Mouse (Mus musculus): ENCODE data around the gene Abraxas1. TPM values are rescaled to one million over a fixed set of nuclear protein-coding genes. Genes with fewer than 3 reads are reported as not detected.

The Abraxas1 gene
- polyA plus RNA-seq, 1 experiment from 2014 or later, result 22.7 TPM

- no peaks in the 10 kb centered on the region for H3K4me1 ChIP-seq (ENCODE audit: control insufficient read depth, insufficient read depth, low read length)
- no peaks in the 10 kb centered on the region for H3K27me3 ChIP-seq (ENCODE audit: control insufficient read depth, insufficient read depth, low read length)
- no peak overlapping the region for H3K27ac ChIP-seq (ENCODE audit: low read depth, low read length)
- ATAC-seq (ENCODE audit: insufficient read depth, low FRiP score, low TSS enrichment), result no peak
- H3K9ac ChIP-seq (ENCODE audit: low read length), result no peak overlapping the region; the same call in 1 of the 2 replicates
- H3K4me2 ChIP-seq (ENCODE audit: low read depth), result no peak overlapping the region
- peaks cover 3% of the 10 kb centered on the region for H3K36me3 ChIP-seq (ENCODE audit: control insufficient read depth, insufficient read depth, low read length)
- 86% methylated on average over 13 of the region's 13 CpGs for WGBS
- H3K4me3 ChIP-seq (ENCODE audit: low read depth, low read length), result no peak overlapping the region
- no peak for DNase-seq (ENCODE audit: low spot score)
- no peaks in the 10 kb centered on the region for H3K9me3 ChIP-seq (ENCODE audit: control insufficient read depth, low read length)
Measured at GRCm38 (mm10) chr5:100775778-100776404, 44.9 kb downstream of the Abraxas1 start.

GRCm38 (mm10) chr5:100771575-100771974 is 49.2 kb downstream of the Abraxas1 start:
- H3K9me3 ChIP-seq (ENCODE audit: control insufficient read depth, low read length), result no peaks in the 10 kb centered on the region
- H3K4me3 ChIP-seq (ENCODE audit: low read depth, low read length), result no peak overlapping the region
- ATAC-seq (ENCODE audit: insufficient read depth, low FRiP score, low TSS enrichment) (no peak), DNase-seq (ENCODE audit: low spot score) (no peak)
- H3K4me2 ChIP-seq (ENCODE audit: low read depth), result no peak overlapping the region
- H3K27ac ChIP-seq (ENCODE audit: low read depth, low read length), result no peak overlapping the region
- no peak overlapping the region for H3K9ac ChIP-seq (ENCODE audit: low read length)
- H3K27me3 ChIP-seq (ENCODE audit: control insufficient read depth, insufficient read depth, low read length), result no peaks in the 10 kb centered on the region
- WGBS, result 94% methylated on average over 4 of the region's 4 CpGs
- peaks cover 9% of the 10 kb centered on the region for H3K36me3 ChIP-seq (ENCODE audit: control insufficient read depth, insufficient read depth, low read length)
- no peaks in the 10 kb centered on the region for H3K4me1 ChIP-seq (ENCODE audit: control insufficient read depth, insufficient read depth, low read length)

- H3K4me1 ChIP-seq (ENCODE audit: control insufficient read depth, insufficient read depth, low read length), result no peaks in the 10 kb centered on the region
- no peaks in the 10 kb centered on the region for H3K9me3 ChIP-seq (ENCODE audit: control insufficient read depth, low read length)
- no peak overlapping the region for H3K27ac ChIP-seq (ENCODE audit: low read depth, low read length)
- H3K4me3 ChIP-seq (ENCODE audit: low read depth, low read length), result no peak overlapping the region
- H3K36me3 ChIP-seq (ENCODE audit: control insufficient read depth, insufficient read depth, low read length), result peaks cover 14% of the 10 kb centered on the region
- DNase-seq (ENCODE audit: low spot score), result no peak
- WGBS, result 100% methylated on average over 7 of the region's 7 CpGs
- H3K4me2 ChIP-seq (ENCODE audit: low read depth), result no peak overlapping the region
- H3K9ac ChIP-seq (ENCODE audit: low read length), result no peak overlapping the region
- no peak for ATAC-seq (ENCODE audit: insufficient read depth, low FRiP score, low TSS enrichment)
- no peaks in the 10 kb centered on the region for H3K27me3 ChIP-seq (ENCODE audit: control insufficient read depth, insufficient read depth, low read length)
Measured at GRCm38 (mm10) chr5:100766026-100766425, 54.7 kb downstream of the Abraxas1 start.

GRCm38 (mm10) chr5:100761736-100762135 is 59.0 kb downstream of the Abraxas1 start:
- no peak overlapping the region for H3K27ac ChIP-seq (ENCODE audit: low read depth, low read length)
- ATAC-seq (ENCODE audit: insufficient read depth, low FRiP score, low TSS enrichment), result no peak
- H3K36me3 ChIP-seq (ENCODE audit: control insufficient read depth, insufficient read depth, low read length), result peaks cover 7% of the 10 kb centered on the region
- no peaks in the 10 kb centered on the region for H3K27me3 ChIP-seq (ENCODE audit: control insufficient read depth, insufficient read depth, low read length)
- 92% methylated on average over 7 of the region's 7 CpGs for WGBS
- no peaks in the 10 kb centered on the region for H3K4me1 ChIP-seq (ENCODE audit: control insufficient read depth, insufficient read depth, low read length)
- H3K4me3 ChIP-seq (ENCODE audit: low read depth, low read length), result no peak overlapping the region
- H3K4me2 ChIP-seq (ENCODE audit: low read depth), result no peak overlapping the region
- no peak for DNase-seq (ENCODE audit: low spot score)
- H3K9ac ChIP-seq (ENCODE audit: low read length), result no peak overlapping the region
- no peaks in the 10 kb centered on the region for H3K9me3 ChIP-seq (ENCODE audit: control insufficient read depth, low read length)

GRCm38 (mm10) chr5:100760049-100760663 is 60.6 kb downstream of the Abraxas1 start:
- WGBS, result 83% methylated on average over 10 of the region's 10 CpGs
- Histone ChIP-seq H3K9ac (ENCODE audit: low read length) (no peak overlapping the region), H3K27me3 (ENCODE audit: control insufficient read depth, insufficient read depth, low read length) (no peaks in the 10 kb centered on the region), H3K27ac (ENCODE audit: low read depth, low read length) (no peak overlapping the region), H3K4me3 (ENCODE audit: low read depth, low read length) (no peak overlapping the region), H3K36me3 (ENCODE audit: control insufficient read depth, insufficient read depth, low read length) (peaks cover 3% of the 10 kb centered on the region), H3K4me2 (ENCODE audit: low read depth) (no peak overlapping the region), H3K9me3 (ENCODE audit: control insufficient read depth, low read length) (no peaks in the 10 kb centered on the region), H3K4me1 (ENCODE audit: control insufficient read depth, insufficient read depth, low read length) (no peaks in the 10 kb centered on the region)
- DNase-seq (ENCODE audit: low spot score) (no peak), ATAC-seq (ENCODE audit: insufficient read depth, low FRiP score, low TSS enrichment) (no peak)

GRCm38 (mm10) chr5:100758121-100758520 is 62.6 kb downstream of the Abraxas1 start:
- Histone ChIP-seq H3K4me1 (ENCODE audit: control insufficient read depth, insufficient read depth, low read length) (no peaks in the 10 kb centered on the region), H3K9ac (ENCODE audit: low read length) (no peak overlapping the region)
- 91% methylated on average over 5 of the region's 5 CpGs for WGBS

More at GRCm38 (mm10) chr5:100758121-100758520, 62.6 kb downstream of the Abraxas1 start:
- Histone ChIP-seq H3K9me3 (ENCODE audit: control insufficient read depth, low read length) (no peaks in the 10 kb centered on the region), H3K4me2 (ENCODE audit: low read depth) (no peak overlapping the region), H3K27ac (ENCODE audit: low read depth, low read length) (no peak overlapping the region), H3K36me3 (ENCODE audit: control insufficient read depth, insufficient read depth, low read length) (peaks cover 3% of the 10 kb centered on the region), H3K4me3 (ENCODE audit: low read depth, low read length) (no peak overlapping the region), H3K27me3 (ENCODE audit: control insufficient read depth, insufficient read depth, low read length) (no peaks in the 10 kb centered on the region)
- ATAC-seq (ENCODE audit: insufficient read depth, low FRiP score, low TSS enrichment), result no peak
- no peak for DNase-seq (ENCODE audit: low spot score)

Other genes starting within 250 kb of the Abraxas1 start
- 2.5 and 2.7 TPM in 2 replicates for gene Plac8, start 248.7 kb downstream of the Abraxas1 start, polyA plus RNA-seq (2014; fragmentation: Nextera tagmentation; extraction: Ambion mirVana)
- 57.1 and 59.5 TPM in 2 replicates for gene Coq2, start 145.8 kb downstream of the Abraxas1 start, polyA plus RNA-seq (2014; fragmentation: Nextera tagmentation; extraction: Ambion mirVana)
- 1.7 TPM in 2 replicates for gene Hpse, start 101.2 kb downstream of the Abraxas1 start, polyA plus RNA-seq (2014; fragmentation: Nextera tagmentation; extraction: Ambion mirVana)
- 19.8 and 24.0 TPM in 2 replicates for gene Helq, start 22.4 kb downstream of the Abraxas1 start, polyA plus RNA-seq (2014; fragmentation: Nextera tagmentation; extraction: Ambion mirVana)
- 168 and 172 TPM in 2 replicates for gene Mrps18c, start 22.3 kb downstream of the Abraxas1 start, polyA plus RNA-seq (2014; fragmentation: Nextera tagmentation; extraction: Ambion mirVana)
- gene Gpat3, start 24.7 kb upstream of the Abraxas1 start, polyA plus RNA-seq (2014; fragmentation: Nextera tagmentation; extraction: Ambion mirVana), result 1.2 and 1.9 TPM in 2 replicates

Data from neural tube, embryonic 11.5 days (tissue).